Mouse (Mus musculus) urinary bladder, adult 2 months (tissue): ENCODE results near the gene Zfp791. TPM values are rescaled to one million over a fixed set of nuclear protein-coding genes. Genes with fewer than 3 reads are reported as not detected.
"Not testable (repeated sequence)": the region's sequence is repeated elsewhere in the genome, so short reads cannot be mapped to it uniquely, and the experiment has no call there.

Experiments used
- DNase-seq: peaks from one replicate; pipeline ENCODE4 v3.0.0; 2022; ENCODE audit warnings: low spot score
- polyA plus RNA-seq: library from polyadenylated mRNA; depleted of rRNA; stranded (reverse); fragments of >200 nt; gene quantifications from 2 replicates; pipeline ENCODE4 v1.2.3, GENCODE M21; 2012; rRNA removed

Gene Zfp791
- polyA plus RNA-seq: 3.9 and 4.3 TPM in 2 replicates

- DNase-seq: no peak
Measured at GRCm38 (mm10) chr8:85122995-85123394, at the start of gene Zfp791. Zfp791 (minus strand) TSS chr8:85123095.

GRCm38 (mm10) chr8:85171291-85171690, 48.4 kb upstream of the Zfp791 start:
- no peak for DNase-seq

GRCm38 (mm10) chr8:85151624-85152023, 28.7 kb upstream of the Zfp791 start, which contains the start of gene Cks1brt:
Cks1brt (plus strand) TSS chr8:85151924.
- no peak for DNase-seq

- no peak for DNase-seq
Measured at GRCm38 (mm10) chr8:85142516-85142915, 19.6 kb upstream of the Zfp791 start.

GRCm38 (mm10) chr8:85135690-85136089, 12.8 kb upstream of the Zfp791 start:
- DNase-seq: not testable (repeated sequence)

GRCm38 (mm10) chr8:85132335-85132734, 9.4 kb upstream of the Zfp791 start:
- DNase-seq: no peak

- no peak for DNase-seq
Measured at GRCm38 (mm10) chr8:85123691-85124090, 796 bp upstream of the Zfp791 start.

GRCm38 (mm10) chr8:85120251-85120650, 2.6 kb downstream of the Zfp791 start:
- DNase-seq: not testable (repeated sequence)

GRCm38 (mm10) chr8:85119052-85119981, 3.6 kb downstream of the Zfp791 start:
- peak; percentile 69 for DNase-seq

- no peak for DNase-seq
Measured at GRCm38 (mm10) chr8:85116984-85117383, 5.9 kb downstream of the Zfp791 start.

- no peak for DNase-seq
Measured at GRCm38 (mm10) chr8:85115501-85115900, 7.4 kb downstream of the Zfp791 start.

- no peak for DNase-seq
Measured at GRCm38 (mm10) chr8:85113241-85113640, 9.7 kb downstream of the Zfp791 start.

GRCm38 (mm10) chr8:85100076-85100665, 22.7 kb downstream of the Zfp791 start:
- no peak for DNase-seq

GRCm38 (mm10) chr8:85096850-85097249, 26.0 kb downstream of the Zfp791 start:
- DNase-seq: no peak

- no peak for DNase-seq
Measured at GRCm38 (mm10) chr8:85096196-85096595, 26.7 kb downstream of the Zfp791 start.

GRCm38 (mm10) chr8:85095566-85095965, 27.3 kb downstream of the Zfp791 start:
- DNase-seq: no peak

GRCm38 (mm10) chr8:85095051-85095450, 27.8 kb downstream of the Zfp791 start:
- no peak for DNase-seq

- no peak for DNase-seq
Measured at GRCm38 (mm10) chr8:85091526-85092090, 31.3 kb downstream of the Zfp791 start.

GRCm38 (mm10) chr8:85090856-85091255, 32.0 kb downstream of the Zfp791 start:
- DNase-seq: no peak

- DNase-seq: no peak
Measured at GRCm38 (mm10) chr8:85088771-85089170, 34.1 kb downstream of the Zfp791 start.

- no peak for DNase-seq
Measured at GRCm38 (mm10) chr8:85086238-85086637, 36.7 kb downstream of the Zfp791 start.

- no peak for DNase-seq
Measured at GRCm38 (mm10) chr8:85084633-85085032, 38.3 kb downstream of the Zfp791 start.
